Mouse (Mus musculus) mature B cell (primary cell): ENCODE results near the gene Gm36245.
"Not testable (repeated sequence)": the region's sequence is repeated elsewhere in the genome, so short reads cannot be mapped to it uniquely, and the experiment has no call there.

ENCODE experiments used
- in situ Hi-C: fragments of 300-500 bp; cut with MboI; formaldehyde crosslinking; loops from 2 replicates; pipeline ENCODE4 v1.14.3; 2019

Gene Gm36245

GRCm38 (mm10) chr15:77598958-77599357, at the start of gene Gm36245:
TSS of gene Gm36245 (plus strand) at chr15:77599258.
- in situ Hi-C loops, result no loop called here

GRCm38 (mm10) chr15:77561792-77562191, 37.3 kb upstream of the Gm36245 start, which contains the start of gene 1700025B11Rik:
TSS of gene 1700025B11Rik (minus strand) at chr15:77561892.
- in situ Hi-C loops, result no loop called here

- in situ Hi-C loops, result no loop called here
Measured at GRCm38 (mm10) chr15:77563219-77563618, 35.8 kb upstream of the Gm36245 start.

GRCm38 (mm10) chr15:77578801-77579200, 20.3 kb upstream of the Gm36245 start:
- in situ Hi-C loops, result no loop called here

GRCm38 (mm10) chr15:77579311-77579710, 19.7 kb upstream of the Gm36245 start:
- in situ Hi-C loops, result no loop called here

GRCm38 (mm10) chr15:77581681-77582080, 17.4 kb upstream of the Gm36245 start:
- in situ Hi-C loops, result no loop called here

GRCm38 (mm10) chr15:77587026-77587425, 12.0 kb upstream of the Gm36245 start:
- in situ Hi-C loops, result no loop called here

GRCm38 (mm10) chr15:77588981-77589380, 10.1 kb upstream of the Gm36245 start:
- in situ Hi-C loops, result no loop called here

GRCm38 (mm10) chr15:77590881-77591280, 8.2 kb upstream of the Gm36245 start:
- in situ Hi-C loops, result no loop called here

- in situ Hi-C loops, result no loop called here
Measured at GRCm38 (mm10) chr15:77593557-77593956, 5.5 kb upstream of the Gm36245 start.

GRCm38 (mm10) chr15:77595961-77596360, 3.1 kb upstream of the Gm36245 start, which contains the start of gene Apol10b:
TSS of gene Apol10b (minus strand) at chr15:77596125.
- in situ Hi-C loops, result no loop called here

GRCm38 (mm10) chr15:77598429-77598828, 629 bp upstream of the Gm36245 start:
- in situ Hi-C loops, result no loop called here

- in situ Hi-C loops, result no loop called here
Measured at GRCm38 (mm10) chr15:77606069-77606468, 7.0 kb downstream of the Gm36245 start.

GRCm38 (mm10) chr15:77624710-77625109, 25.7 kb downstream of the Gm36245 start:
- in situ Hi-C loops, result no loop called here

GRCm38 (mm10) chr15:77626471-77626870, 27.4 kb downstream of the Gm36245 start:
- in situ Hi-C loops, result not testable (repeated sequence)

GRCm38 (mm10) chr15:77628647-77629046, 29.6 kb downstream of the Gm36245 start:
- in situ Hi-C loops, result not testable (repeated sequence)

- in situ Hi-C loops, result not testable (repeated sequence)
Measured at GRCm38 (mm10) chr15:77629822-77630221, 30.8 kb downstream of the Gm36245 start.

GRCm38 (mm10) chr15:77643176-77643575, 44.1 kb downstream of the Gm36245 start, which contains the start of gene Apol11b:
TSS of gene Apol11b (minus strand) at chr15:77643286.
- in situ Hi-C loops, result not testable (repeated sequence)

- in situ Hi-C loops, result not testable (repeated sequence)
Measured at GRCm38 (mm10) chr15:77651143-77651542, 52.1 kb downstream of the Gm36245 start.
